In the genomic region with DNA sequence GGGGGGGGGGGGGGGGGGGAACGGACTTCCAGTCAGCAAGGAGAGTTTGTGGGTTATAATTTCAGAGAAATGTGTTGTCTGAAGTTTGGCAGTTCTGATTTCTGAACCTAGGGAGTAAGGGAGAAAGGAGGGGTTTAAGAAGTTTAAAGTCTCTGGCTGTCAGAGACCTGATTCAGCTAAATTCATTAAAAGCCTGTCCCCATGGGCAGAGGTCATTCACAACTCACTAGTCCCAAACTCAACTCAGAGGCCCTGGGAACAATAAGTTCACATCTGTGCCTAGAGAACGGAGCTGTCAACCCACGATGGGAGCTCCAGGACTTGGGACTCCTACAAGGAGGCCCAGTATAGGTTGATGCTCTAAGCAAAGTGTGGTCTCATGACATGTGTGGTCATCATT, we compare ENCODE assay signal across 12 mouse cellular contexts. TPM values are rescaled to one million over a fixed set of nuclear protein-coding genes. Genes with fewer than 3 reads are reported as not detected.
DNase-seq lines count a peak whose midpoint lies in the region; ATAC-seq and TF ChIP-seq lines count a peak whose summit lies in the region.
"Had no signal": no experiment of that assay in that cellular context is flagged by ENCODE, and none has a peak within 500 bp of the region (broad histone marks: within the 10 kb centered on the region; RNA-seq: fewer than 3 reads in every experiment).

No protein-coding gene starts in this region.

- no peaks in the 10 kb centered on the region for H3K9me3 ChIP-seq in heart, embryonic 11.5 days (replicated peaks; ENCODE audit: control insufficient read depth, low read length)
- no peaks in the 10 kb centered on the region for H3K9me3 ChIP-seq in lung, embryonic 14.5 days (ENCODE audit: low read depth, low read length)
- no peaks in the 10 kb centered on the region for H3K9me3 ChIP-seq in hindbrain, embryonic 12.5 days (replicated peaks)
- no peaks in the 10 kb centered on the region for H3K9me3 ChIP-seq in limb, embryonic 14.5 days (ENCODE audit: control insufficient read depth, low read length)
- H3K9me3 ChIP-seq: intestine, embryonic 15.5 days had no signal

- no peak for TF ChIP-seq POLR2A in limb, embryonic 14.5 days (IDR thresholded peaks at IDR 0.05; ENCODE audit: borderline replicate concordance, extremely low read depth, insufficient read depth, insufficient read length)

- peak overlapping the region; percentile 37 for H3K4me2 ChIP-seq in heart, embryonic 11.5 days
- peak overlapping the region; percentile 38; the same call in 1 of the 2 replicates for H3K4me2 ChIP-seq in lung, embryonic 14.5 days
- H3K4me2 ChIP-seq in hindbrain, embryonic 12.5 days (replicated peaks), result peak overlapping the region; percentile 30
- H3K4me2 ChIP-seq in limb, embryonic 14.5 days (replicated peaks; ENCODE audit: low read depth, low read length, severe bottlenecking), result peak overlapping the region; percentile 15
- H3K4me2 ChIP-seq: intestine, embryonic 15.5 days had no signal

- TF ChIP-seq CTCF in lung, embryonic 14.5 days (IDR thresholded peaks at IDR 0.05; ENCODE audit: low read depth), result no peak

- no peak overlapping the region for H3K27ac ChIP-seq in heart, embryonic 11.5 days (ENCODE audit: low read depth, low read length)
- H3K27ac ChIP-seq in lung, embryonic 14.5 days (ENCODE audit: low read depth), result no peak overlapping the region
- H3K27ac ChIP-seq in hindbrain, embryonic 12.5 days, result 0 out of 2 replicates have a peak overlapping the region, but pooled peaks have one; percentile 6
- H3K27ac ChIP-seq in limb, embryonic 14.5 days (replicated peaks; ENCODE audit: low read depth, low read length), result no peak overlapping the region
- H3K27ac ChIP-seq: intestine, embryonic 15.5 days; macrophage had no signal

- DNase-seq in heart, postnatal 10 days, result no peak
- no peak for DNase-seq in lung, embryonic 14.5 days
- DNase-seq in lung, postnatal 36 days, result no peak
- DNase-seq in limb, embryonic 14.5 days (ENCODE audit: low spot score), result no peak
- no peak for DNase-seq in natural killer cell, adult 2 months (ENCODE audit: low spot score in 2 of 2)
- no peak for DNase-seq in cerebellum, adult 9-10 months

- ATAC-seq in heart, embryonic 11.5 days (replicated peaks; ENCODE audit: insufficient number of reproducible peaks, low FRiP score, low TSS enrichment), result no peak
- no peak for ATAC-seq in lung, embryonic 14.5 days (ENCODE audit: insufficient read depth)
- no peak for ATAC-seq in hindbrain, embryonic 12.5 days (ENCODE audit: low FRiP score)
- no peak for ATAC-seq in limb, embryonic 14.5 days (ENCODE audit: low FRiP score, low read depth)
- ATAC-seq: intestine, embryonic 15.5 days had no signal

- H3K27me3 ChIP-seq in heart, embryonic 11.5 days (ENCODE audit: control insufficient read depth, insufficient read depth, low read length), result peaks cover 73% of the 10 kb centered on the region
- H3K27me3 ChIP-seq in lung, embryonic 14.5 days (ENCODE audit: insufficient read depth, low read length), result peaks cover 16% of the 10 kb centered on the region
- peaks cover 32% of the 10 kb centered on the region for H3K27me3 ChIP-seq in hindbrain, embryonic 12.5 days
- peaks cover 20% of the 10 kb centered on the region for H3K27me3 ChIP-seq in limb, embryonic 14.5 days (ENCODE audit: control insufficient read depth, insufficient read depth, low read length)
- H3K27me3 ChIP-seq: Patski had no signal

- 48% methylated on average over 3 of the region's 3 CpGs for WGBS in heart, embryonic 11.5 days (ENCODE audit: insufficient replicate concordance)
- WGBS in lung, embryonic 14.5 days, result 33% methylated on average over 3 of the region's 3 CpGs
- WGBS in hindbrain, embryonic 12.5 days, result 19% methylated on average over 3 of the region's 3 CpGs
- 39% methylated on average over 3 of the region's 3 CpGs for WGBS in limb, embryonic 14.5 days

- intact Hi-C loops in heart, postnatal 10 days (cut with DNase I), result loop anchor here (2.0 kb wide), 1 partner anchor 51 kb away; no protein-coding TSS in a partner anchor

- H3K36me3 ChIP-seq in heart, embryonic 11.5 days (ENCODE audit: control insufficient read depth, insufficient read depth, low read length), result no peaks in the 10 kb centered on the region
- 0 out of 2 replicates have a peak, but pooled peaks cover 4% of the 10 kb centered on the region for H3K36me3 ChIP-seq in lung, embryonic 14.5 days (ENCODE audit: insufficient read depth)
- H3K36me3 ChIP-seq in hindbrain, embryonic 12.5 days, result no peaks in the 10 kb centered on the region
- H3K36me3 ChIP-seq in limb, embryonic 14.5 days (ENCODE audit: control insufficient read depth, insufficient read depth, low read length), result 0 out of 2 replicates have a peak, but pooled peaks cover 2% of the 10 kb centered on the region
- H3K36me3 ChIP-seq: intestine, embryonic 15.5 days had no signal

- peaks cover 18% of the 10 kb centered on the region for H3K4me1 ChIP-seq in heart, embryonic 11.5 days (ENCODE audit: control insufficient read depth, insufficient read depth, low read length)
- 0 out of 2 replicates have a peak, but pooled peaks cover 3% of the 10 kb centered on the region for H3K4me1 ChIP-seq in lung, embryonic 14.5 days (ENCODE audit: insufficient read depth)
- H3K4me1 ChIP-seq in hindbrain, embryonic 12.5 days, result peaks cover 30% of the 10 kb centered on the region
- peaks cover 28% of the 10 kb centered on the region for H3K4me1 ChIP-seq in limb, embryonic 14.5 days (ENCODE audit: control insufficient read depth, insufficient read depth, low read length)

- no peak overlapping the region for H3K9ac ChIP-seq in heart, embryonic 11.5 days (ENCODE audit: low read depth, low read length)
- H3K9ac ChIP-seq in lung, embryonic 14.5 days, result no peak overlapping the region
- H3K9ac ChIP-seq in hindbrain, embryonic 12.5 days, result 0 out of 2 replicates have a peak overlapping the region, but pooled peaks have one; percentile 8
- H3K9ac ChIP-seq in limb, embryonic 14.5 days (ENCODE audit: low read depth, low read length, severe bottlenecking), result no peak overlapping the region
- H3K9ac ChIP-seq: intestine, embryonic 15.5 days had no signal

- 0 out of 2 replicates have a peak overlapping the region, but pooled peaks have one; percentile 9 for H3K4me3 ChIP-seq in heart, embryonic 11.5 days (ENCODE audit: low read depth, low read length)
- H3K4me3 ChIP-seq in lung, embryonic 14.5 days (ENCODE audit: low read depth, low read length), result no peak overlapping the region
- H3K4me3 ChIP-seq in hindbrain, embryonic 12.5 days, result no peak overlapping the region
- H3K4me3 ChIP-seq in limb, embryonic 14.5 days (replicated peaks; ENCODE audit: low read length), result peak overlapping the region; percentile 4
- H3K4me3 ChIP-seq: intestine, embryonic 15.5 days had no signal

RNA-seq across cellular contexts. Expression of a gene that starts 3.5 kb away (rescaled TPM):
- 1.5 and 1.7 TPM in 2 replicates for polyA plus RNA-seq in heart, embryonic 11.5 days (2014; fragmentation: Nextera tagmentation; extraction: Ambion mirVana)
- total RNA-seq in heart, postnatal 10 days (2021), result 10 to 100 TPM; 21.1 to 25.6 TPM
- polyA plus RNA-seq in lung, embryonic 14.5 days (2014; fragmentation: Nextera tagmentation; extraction: Ambion mirVana), result 4.6 and 4.7 TPM in 2 replicates
- 2.0 and 2.8 TPM in 2 replicates for polyA plus RNA-seq in hindbrain, embryonic 12.5 days (2016; fragmentation: Nextera tagmentation; extraction: Ambion mirVana)
- polyA plus RNA-seq in limb, embryonic 14.5 days (2012; rRNA removed), result 6.2 and 7.4 TPM in 2 replicates
- polyA plus RNA-seq in limb, embryonic 14.5 days (2014; fragmentation: Nextera tagmentation; extraction: Ambion mirVana), result 3.6 and 4.6 TPM in 2 replicates
- total RNA-seq: neutrophil, adult 5-6 weeks had no signal
- polyA plus RNA-seq: macrophage had no signal

Comparison
In these comparisons a context has a peak if more than half of its experiments do, and no peak if none do; other contexts are left out.
1. H3K4me3 ChIP-seq: peak in heart, embryonic 11.5 days (single experiment) and limb, embryonic 14.5 days (single experiment); none in lung, embryonic 14.5 days (single experiment) and hindbrain, embryonic 12.5 days (single experiment).
2. Peak in every context shown above with its lines, with median percentiles within 50 percentile points of each other: H3K4me2 ChIP-seq.